Mouse (Mus musculus) hematopoietic stem cell, adult 5-6 weeks (primary cell): ENCODE results near the gene Pcdh15. TPM values are rescaled to one million over a fixed set of nuclear protein-coding genes. Genes with fewer than 3 reads are reported as not detected.

Experiments used
- ATAC-seq, 2 experiments: fragments of 125-278 bp in 1 of 2; replicated peaks in 1 of 2; 2 replicates each; pipeline ENCODE4 v1.8.0; 2016 to 2017; ENCODE audit warnings: inconsistent platforms in 2 of 2, mild to moderate bottlenecking in 2 of 2, moderate number of reproducible peaks in 2 of 2, low read depth in 1 of 2, moderate TSS enrichment in 1 of 2; ENCODE audit not compliant: low FRiP score in 2 of 2, poor library complexity in 2 of 2, severe bottlenecking in 2 of 2, insufficient read depth in 1 of 2, low TSS enrichment in 1 of 2
- total RNA-seq: library from RNA; stranded (forward); fragments of 172-1452, 232-1000 nt; gene quantifications from 2 replicates; pipeline ENCODE4 v1.2.3, GENCODE M21; 2017

Gene Pcdh15
- total RNA-seq, 1 experiment from 2014 or later, result not detected

DNA sequence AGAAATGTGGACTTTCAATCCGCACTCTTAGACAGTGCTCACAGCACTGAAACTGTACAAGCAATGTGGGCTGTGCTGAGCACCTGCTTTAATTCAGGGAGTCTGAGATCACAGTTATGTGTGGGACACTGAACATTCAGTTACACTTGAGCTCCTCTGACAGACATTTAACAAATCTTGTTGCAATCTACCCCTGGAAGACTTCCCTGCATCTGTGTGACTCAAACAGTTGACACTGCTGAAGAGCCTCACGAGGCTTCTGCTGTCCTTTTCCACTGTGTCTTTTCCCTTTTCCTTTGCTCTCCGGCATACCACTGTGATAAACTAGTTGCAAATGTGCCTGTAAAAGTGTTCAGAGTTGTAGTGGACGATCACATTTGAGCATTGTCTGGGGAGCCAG lies 793.1 kb downstream of the Pcdh15 start:
- ATAC-seq, result no peak

DNA sequence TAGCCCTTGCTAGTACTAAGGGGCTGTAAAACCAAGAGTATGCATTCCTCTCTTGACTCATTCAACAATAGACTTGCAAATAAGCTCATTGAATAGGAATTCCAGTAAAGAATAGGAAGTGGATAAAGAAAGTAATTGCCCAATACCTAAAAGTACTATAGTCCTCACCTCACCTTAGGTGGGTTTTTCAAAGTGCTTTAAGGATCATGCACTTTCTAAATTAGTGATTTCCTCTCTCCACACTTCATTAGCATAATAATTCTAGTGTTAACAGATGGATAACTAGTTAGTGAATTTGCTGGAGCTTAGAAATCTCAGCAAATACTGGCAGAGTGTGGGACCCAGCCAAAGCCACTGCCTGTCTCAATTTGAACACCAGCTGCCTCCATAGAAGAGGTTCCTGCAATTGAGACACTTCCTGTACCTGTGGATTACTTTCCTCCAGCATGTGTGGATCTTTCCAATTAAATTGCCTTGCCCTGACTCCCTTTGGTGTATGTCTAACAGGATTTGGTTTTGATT lies 797.0 kb downstream of the Pcdh15 start:
- ATAC-seq, result no peak

GRCm38 (mm10) chr10:73899165-73899564 lies 800.0 kb downstream of the Pcdh15 start:
- no peak for ATAC-seq

GRCm38 (mm10) chr10:73907626-73908025 lies 808.5 kb downstream of the Pcdh15 start:
- ATAC-seq, result no peak

GRCm38 (mm10) chr10:73908568-73908967 lies 809.4 kb downstream of the Pcdh15 start:
- ATAC-seq, result no peak

- ATAC-seq, result no peak
These were observed 816.0 kb downstream of the Pcdh15 start for GRCm38 (mm10) chr10:73915170-73915569.

DNA sequence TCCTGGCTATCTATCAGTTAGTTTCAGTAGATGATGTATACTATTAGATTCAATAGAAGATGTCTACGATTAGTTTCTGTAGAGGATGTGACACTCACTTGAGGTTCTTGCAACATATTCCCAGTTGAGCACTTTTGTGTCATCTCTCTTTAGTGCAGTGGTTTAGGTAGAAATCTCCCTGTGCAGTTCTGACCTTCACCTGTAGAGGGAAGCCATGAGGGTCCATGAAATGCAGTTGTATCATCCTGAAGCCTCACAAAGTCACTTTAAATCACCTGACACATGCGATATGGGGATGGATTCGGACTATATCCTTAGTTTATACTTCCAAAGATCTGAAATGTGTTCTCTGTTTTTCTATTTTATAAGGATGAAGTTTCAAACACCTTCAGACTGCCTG lies 822.4 kb downstream of the Pcdh15 start:
- 0 out of 4 replicates have a peak, but pooled peaks of 1 of the 2 experiments have one; percentile 42 for ATAC-seq

- no peak for ATAC-seq
These were observed 829.5 kb downstream of the Pcdh15 start for GRCm38 (mm10) chr10:73928672-73929071.

GRCm38 (mm10) chr10:73929718-73930117 lies 830.6 kb downstream of the Pcdh15 start:
- no peak for ATAC-seq

- ATAC-seq, result no peak; a peak in 1 of 4 replicates
These were observed 832.0 kb downstream of the Pcdh15 start for GRCm38 (mm10) chr10:73931185-73931584.

- ATAC-seq, result no peak
These were observed 833.0 kb downstream of the Pcdh15 start for GRCm38 (mm10) chr10:73931996-73932679.

DNA sequence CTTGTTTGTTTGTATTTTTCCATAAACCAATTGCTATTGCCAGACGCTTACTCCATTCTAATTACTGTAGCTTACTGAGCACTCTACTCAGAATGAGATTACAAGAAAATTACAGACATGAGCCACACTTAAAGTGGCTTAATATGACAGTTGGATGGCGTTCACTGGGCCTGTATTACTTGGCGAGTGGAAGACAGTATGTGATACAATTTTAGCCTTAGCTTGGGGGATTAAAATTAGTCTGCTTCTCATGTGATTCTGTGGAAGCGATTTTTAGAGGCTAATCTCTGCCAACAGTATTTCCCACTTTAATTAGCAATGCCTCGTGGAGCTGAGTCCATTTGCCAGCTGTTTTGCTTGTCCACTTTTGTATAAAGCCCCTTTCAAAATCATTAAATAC lies 837.0 kb downstream of the Pcdh15 start:
- ATAC-seq, result no peak

- no peak for ATAC-seq
These were observed 839.8 kb downstream of the Pcdh15 start for GRCm38 (mm10) chr10:73938989-73939388.

DNA sequence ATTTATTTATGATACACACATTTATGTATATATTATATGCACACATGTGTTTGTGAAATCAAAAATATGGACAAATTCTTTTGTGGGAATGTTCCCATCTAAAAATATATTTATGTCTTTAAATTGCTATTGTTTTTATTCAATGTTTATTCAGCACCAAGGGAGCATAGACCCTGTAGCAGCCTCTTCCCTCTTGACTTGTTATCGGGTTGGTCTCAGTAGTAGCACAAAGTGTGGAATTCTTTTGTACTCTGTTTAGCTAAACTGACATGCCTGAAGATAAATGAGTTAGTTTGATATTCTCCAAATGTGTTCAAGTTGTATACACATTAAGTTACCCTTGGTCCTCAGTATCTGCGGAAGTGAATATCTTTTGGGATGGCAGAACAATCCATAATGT lies 848.7 kb downstream of the Pcdh15 start:
- ATAC-seq, result no peak

DNA sequence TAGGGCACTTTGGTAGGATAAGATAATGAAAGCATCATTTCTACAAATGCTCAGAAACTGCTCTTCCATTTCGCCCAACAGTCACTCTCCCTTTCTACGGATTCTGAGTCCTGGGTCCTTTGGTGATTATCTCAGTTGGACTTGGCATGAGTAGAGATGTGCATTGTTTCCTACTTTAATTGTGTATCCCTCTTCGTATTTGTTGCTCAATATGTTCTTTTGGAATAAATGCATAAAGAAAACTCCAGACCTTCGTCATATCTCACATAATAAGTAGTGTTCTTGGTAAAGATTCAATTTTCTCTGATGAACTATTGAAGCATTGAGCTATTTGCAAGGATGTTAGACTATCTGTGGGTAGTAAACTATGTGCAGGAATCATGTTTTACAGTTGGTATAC lies 854.2 kb downstream of the Pcdh15 start:
- no peak for ATAC-seq

DNA sequence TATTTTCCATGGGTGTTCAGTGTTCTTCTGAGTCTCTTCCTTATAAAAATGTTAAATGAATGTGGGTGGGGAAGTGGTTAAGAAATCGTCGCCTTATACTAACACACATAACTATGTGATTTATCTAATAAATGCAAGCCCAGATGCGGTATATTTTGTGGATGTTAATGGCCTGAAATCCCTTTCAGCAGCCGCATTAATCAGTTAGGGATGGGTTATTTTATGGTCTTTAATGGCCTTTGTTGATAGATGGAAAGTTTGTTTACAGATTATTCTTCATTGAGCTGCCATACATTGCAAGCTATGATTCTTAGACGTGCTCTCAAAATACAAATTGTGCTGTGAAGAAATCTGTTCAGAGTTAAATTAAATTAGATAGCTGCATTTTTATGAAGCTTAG lies 884.9 kb downstream of the Pcdh15 start:
- ATAC-seq, result no peak

- no peak for ATAC-seq
These were observed 909.7 kb downstream of the Pcdh15 start for GRCm38 (mm10) chr10:74008836-74009235.

GRCm38 (mm10) chr10:74023091-74023490 lies 923.9 kb downstream of the Pcdh15 start:
- ATAC-seq, result no peak

DNA sequence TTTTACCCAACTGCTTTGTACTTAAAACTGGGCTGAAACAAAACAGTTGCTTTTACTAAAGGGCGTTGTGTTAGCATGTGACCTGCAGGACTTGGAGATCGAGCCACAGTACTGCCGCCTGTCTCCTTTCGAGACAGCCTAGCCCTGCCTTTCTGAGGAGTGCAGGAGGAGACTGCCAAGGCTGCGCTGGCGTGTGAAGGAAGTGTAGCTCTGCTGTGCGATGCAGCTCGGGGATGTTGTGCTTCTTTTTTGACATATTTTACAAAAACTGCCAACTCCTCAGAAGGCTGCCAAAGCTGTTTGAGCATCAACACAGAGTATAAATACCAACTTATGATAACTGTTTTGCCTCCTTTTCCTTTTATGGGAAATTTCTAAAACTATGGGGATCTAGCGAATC lies 953.9 kb downstream of the Pcdh15 start:
- no peak for ATAC-seq
